Comparison of ENCODE assay signal across 11 mouse cellular contexts in the genomic region with DNA sequence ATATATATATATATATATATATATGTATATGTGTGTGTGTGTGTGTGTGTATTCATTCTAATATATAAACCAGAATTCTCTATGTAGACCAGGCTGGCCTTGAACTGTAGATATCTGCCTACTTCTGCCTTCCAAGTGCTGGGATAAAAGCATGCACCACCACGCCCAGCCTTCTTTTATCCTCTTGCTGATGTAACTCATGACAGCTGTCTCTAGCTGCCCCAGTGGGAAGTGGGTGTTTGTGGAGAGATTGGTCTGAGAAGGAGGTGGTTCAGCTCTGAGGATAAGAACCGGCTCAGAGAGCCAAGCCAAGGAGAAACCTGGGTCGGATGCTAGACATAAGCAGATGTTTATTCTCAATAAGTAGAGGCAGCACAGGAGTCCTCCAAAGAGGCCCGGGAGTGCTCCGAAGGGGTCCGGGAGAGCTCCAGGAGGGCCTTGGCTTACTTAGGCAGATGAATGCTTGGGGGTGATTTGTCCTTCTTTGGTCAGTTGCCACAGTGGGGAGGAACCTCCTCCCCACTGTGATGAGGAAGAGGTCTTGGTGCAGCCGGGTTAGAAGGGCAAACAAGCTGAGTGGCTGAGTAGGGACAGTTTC. TPM values are rescaled to one million over a fixed set of nuclear protein-coding genes. Genes with fewer than 3 reads are reported as not detected.
DNase-seq lines count a peak whose midpoint lies in the region; ATAC-seq lines count a peak whose summit lies in the region.
"Had no signal": no experiment of that assay in that cellular context is flagged by ENCODE, and none has a peak within 500 bp of the region (broad histone marks: within the 10 kb centered on the region; RNA-seq: fewer than 3 reads in every experiment).

No protein-coding gene starts in this region.

- H3K9ac ChIP-seq in liver, embryonic 12.5 days, result no peak overlapping the region
- H3K9ac ChIP-seq in liver, embryonic 11.5 days (ENCODE audit: low read depth, low read length), result no peak overlapping the region
- H3K9ac ChIP-seq in neural tube, embryonic 15.5 days (replicated peaks), result no peak overlapping the region

- peak; percentile 56 for ATAC-seq in frontal cortex, adult (ENCODE audit: low TSS enrichment)
- no peak for ATAC-seq in liver, embryonic 12.5 days
- ATAC-seq in liver, embryonic 11.5 days (replicated peaks; ENCODE audit: low FRiP score), result no peak
- ATAC-seq in granulocyte monocyte progenitor cell, adult 5-6 weeks (replicated peaks; ENCODE audit: poor library complexity, severe bottlenecking), result peak; percentile 19; the same call in 1 of the 2 replicates
- ATAC-seq in neural tube, embryonic 15.5 days (ENCODE audit: low FRiP score), result no peak
- ATAC-seq: CD4-positive, CD25-positive, alpha-beta regulatory T cell, adult 4 months; hindbrain, embryonic 16.5 days had no signal

- no peaks in the 10 kb centered on the region for H3K9me3 ChIP-seq in liver, embryonic 12.5 days (replicated peaks)
- H3K9me3 ChIP-seq in liver, embryonic 11.5 days (ENCODE audit: control insufficient read depth, low read length), result no peaks in the 10 kb centered on the region
- no peaks in the 10 kb centered on the region for H3K9me3 ChIP-seq in neural tube, embryonic 15.5 days (replicated peaks)

- DNase-seq in frontal cortex, postnatal 14 days (ENCODE audit: low spot score in 2 of 2), result no peak
- no peak for DNase-seq in liver, embryonic 11.5 days (ENCODE audit: low spot score)
- DNase-seq in layer of hippocampus, postnatal 14 days (ENCODE audit: low spot score in 2 of 2), result no peak
- DNase-seq in right cerebral cortex, adult 18-20 months, result no peak

- H3K27me3 ChIP-seq in liver, embryonic 12.5 days (replicated peaks), result 0 out of 2 replicates have a peak, but pooled peaks cover 16% of the 10 kb centered on the region
- H3K27me3 ChIP-seq in liver, embryonic 11.5 days (replicated peaks; ENCODE audit: control insufficient read depth, insufficient read depth, low read length), result no peaks in the 10 kb centered on the region
- no peaks in the 10 kb centered on the region for H3K27me3 ChIP-seq in neural tube, embryonic 15.5 days (replicated peaks)

- peak overlapping the region; percentile 63 for H3K4me2 ChIP-seq in liver, embryonic 12.5 days
- H3K4me2 ChIP-seq in liver, embryonic 11.5 days, result no peak overlapping the region
- H3K4me2 ChIP-seq in neural tube, embryonic 15.5 days, result peak overlapping the region; percentile 41; the same call in 1 of the 2 replicates

- no peaks in the 10 kb centered on the region for H3K36me3 ChIP-seq in liver, embryonic 12.5 days
- H3K36me3 ChIP-seq in liver, embryonic 11.5 days (ENCODE audit: control insufficient read depth, insufficient read depth, low read length), result no peaks in the 10 kb centered on the region
- no peaks in the 10 kb centered on the region for H3K36me3 ChIP-seq in neural tube, embryonic 15.5 days

- peaks cover 9% of the 10 kb centered on the region for H3K4me1 ChIP-seq in liver, embryonic 12.5 days
- H3K4me1 ChIP-seq in liver, embryonic 11.5 days (replicated peaks; ENCODE audit: control insufficient read depth, insufficient read depth, low read length), result peaks cover 4% of the 10 kb centered on the region; the same call in 1 of the 2 replicates
- peaks cover 6% of the 10 kb centered on the region; the same call in 1 of the 2 replicates for H3K4me1 ChIP-seq in neural tube, embryonic 15.5 days

- no peak overlapping the region for H3K27ac ChIP-seq in liver, embryonic 12.5 days
- H3K27ac ChIP-seq in liver, embryonic 11.5 days (ENCODE audit: low read depth, low read length), result no peak overlapping the region
- H3K27ac ChIP-seq in neural tube, embryonic 15.5 days (replicated peaks), result no peak overlapping the region

- 60% methylated on average over 7 of the region's 7 CpGs for WGBS in liver, embryonic 12.5 days (ENCODE audit: insufficient replicate concordance)
- 49% methylated on average over 7 of the region's 7 CpGs for WGBS in liver, embryonic 11.5 days
- WGBS in neural tube, embryonic 15.5 days, result 75% methylated on average over 7 of the region's 7 CpGs

- H3K4me3 ChIP-seq in liver, embryonic 12.5 days, result no peak overlapping the region
- no peak overlapping the region for H3K4me3 ChIP-seq in liver, embryonic 11.5 days (ENCODE audit: low read depth, low read length)
- H3K4me3 ChIP-seq in neural tube, embryonic 15.5 days (replicated peaks), result no peak overlapping the region

RNA-seq across cellular contexts. Expression of a gene that starts 10.2 kb away (rescaled TPM):
- not detected in 2 replicates for polyA plus RNA-seq in liver, embryonic 12.5 days (2016; fragmentation: Nextera tagmentation; extraction: Ambion mirVana)
- not detected in 2 replicates for polyA plus RNA-seq in liver, embryonic 11.5 days (2014; fragmentation: Nextera tagmentation; extraction: Ambion mirVana)
- not detected in 2 replicates for total RNA-seq in granulocyte monocyte progenitor cell, adult 5-6 weeks (2014; fragmentation: Nextera tagmentation)
- not detected in 2 replicates for total RNA-seq in granulocyte monocyte progenitor cell, adult 5-6 weeks (2017)
- polyA plus RNA-seq in neural tube, embryonic 15.5 days (2015; fragmentation: Nextera tagmentation; extraction: Ambion mirVana), result 0.18 TPM in 1 of 2 replicates, not detected in the other
- total RNA-seq in layer of hippocampus, postnatal 14 days (2021), result not detected
- polyA plus RNA-seq: CD4-positive, CD25-positive, alpha-beta regulatory T cell, adult 4 months; hindbrain, embryonic 16.5 days; lung, embryonic 16.5 days had no signal

RNA-seq across cellular contexts. Expression of a gene that starts 10.9 kb away (rescaled TPM):
- 2.2 and 2.6 TPM in 2 replicates for polyA plus RNA-seq in liver, embryonic 12.5 days (2016; fragmentation: Nextera tagmentation; extraction: Ambion mirVana)
- polyA plus RNA-seq in liver, embryonic 11.5 days (2014; fragmentation: Nextera tagmentation; extraction: Ambion mirVana), result 4.5 and 4.6 TPM in 2 replicates
- not detected in 2 replicates for total RNA-seq in granulocyte monocyte progenitor cell, adult 5-6 weeks (2014; fragmentation: Nextera tagmentation)
- 0.04 TPM in 1 of 2 replicates, not detected in the other for total RNA-seq in granulocyte monocyte progenitor cell, adult 5-6 weeks (2017)
- polyA plus RNA-seq in neural tube, embryonic 15.5 days (2015; fragmentation: Nextera tagmentation; extraction: Ambion mirVana), result 13.7 and 15.4 TPM in 2 replicates
- 100 to 1,000 TPM; 161 to 164 TPM for total RNA-seq in layer of hippocampus, postnatal 14 days (2021)

RNA-seq across cellular contexts. Expression of a gene that starts 23.7 kb away (rescaled TPM):
- not detected in 2 replicates for polyA plus RNA-seq in liver, embryonic 12.5 days (2016; fragmentation: Nextera tagmentation; extraction: Ambion mirVana)
- not detected in 2 replicates for polyA plus RNA-seq in liver, embryonic 11.5 days (2014; fragmentation: Nextera tagmentation; extraction: Ambion mirVana)
- total RNA-seq in granulocyte monocyte progenitor cell, adult 5-6 weeks (2014; fragmentation: Nextera tagmentation), result not detected in 2 replicates
- total RNA-seq in granulocyte monocyte progenitor cell, adult 5-6 weeks (2017), result not detected in 2 replicates
- polyA plus RNA-seq in neural tube, embryonic 15.5 days (2015; fragmentation: Nextera tagmentation; extraction: Ambion mirVana), result not detected in 2 replicates
- total RNA-seq in layer of hippocampus, postnatal 14 days (2021), result not detected
- polyA plus RNA-seq: CD4-positive, CD25-positive, alpha-beta regulatory T cell, adult 4 months; hindbrain, embryonic 16.5 days; lung, embryonic 16.5 days had no signal

RNA-seq across cellular contexts. Expression of a gene that starts 29.6 kb away (rescaled TPM):
- polyA plus RNA-seq in liver, embryonic 12.5 days (2016; fragmentation: Nextera tagmentation; extraction: Ambion mirVana), result 1.9 and 2.4 TPM in 2 replicates
- polyA plus RNA-seq in liver, embryonic 11.5 days (2014; fragmentation: Nextera tagmentation; extraction: Ambion mirVana), result 1.2 and 1.5 TPM in 2 replicates
- total RNA-seq in granulocyte monocyte progenitor cell, adult 5-6 weeks (2014; fragmentation: Nextera tagmentation), result 6.6 and 18.6 TPM in 2 replicates
- 6.0 and 10.2 TPM in 2 replicates for total RNA-seq in granulocyte monocyte progenitor cell, adult 5-6 weeks (2017)
- 1.3 and 3.0 TPM in 2 replicates for polyA plus RNA-seq in neural tube, embryonic 15.5 days (2015; fragmentation: Nextera tagmentation; extraction: Ambion mirVana)
- 1 to 10 TPM; 3.6 to 3.9 TPM for total RNA-seq in layer of hippocampus, postnatal 14 days (2021)

Comparison
In these comparisons a context has a peak if more than half of its experiments do, and no peak if none do; other contexts are left out.
1. ATAC-seq: peak in frontal cortex, adult (single experiment) and granulocyte monocyte progenitor cell, adult 5-6 weeks (single experiment); none in liver, embryonic 12.5 days (single experiment), liver, embryonic 11.5 days (single experiment) and neural tube, embryonic 15.5 days (single experiment).